ENCODE assay signal across 20 mouse cellular contexts in genomic region chr2:112470961-112471381, GRCm38 (mm10). TPM values are rescaled to one million over a fixed set of nuclear protein-coding genes. Genes with fewer than 3 reads are reported as not detected.
DNase-seq lines count a peak whose midpoint lies in the region; ATAC-seq and TF ChIP-seq lines count a peak whose summit lies in the region.
"Had no signal": no experiment of that assay in that cellular context is flagged by ENCODE, and none has a peak within 500 bp of the region (broad histone marks: within the 10 kb centered on the region; RNA-seq: fewer than 3 reads in every experiment).

No protein-coding gene starts in this region.

- no peak for TF ChIP-seq POLR2A in heart, adult 2 months (IDR thresholded peaks at IDR 0.05; ENCODE audit: insufficient read depth, low read depth, low read length)

- intact Hi-C loops in heart, adult 2 months (cut with DNase I), result no loop called here
- intact Hi-C loops in heart, postnatal 36 days (cut with DNase I), result no loop called here
- intact Hi-C loops in left cerebral cortex, adult 2 months (cut with DNase I), result no loop called here
- intact Hi-C loops in left cerebral cortex, postnatal 36 days (cut with DNase I), result no loop called here

- ATAC-seq in midbrain, embryonic 14.5 days (ENCODE audit: low FRiP score, low TSS enrichment), result no peak
- ATAC-seq: intestine, embryonic 15.5 days had no signal

- 49% methylated on average over 5 of the region's 5 CpGs for WGBS in heart, adult 2 months
- WGBS in midbrain, embryonic 14.5 days, result 28% methylated on average over 5 of the region's 5 CpGs

- H3K36me3 ChIP-seq in heart, adult 2 months (ENCODE audit: control insufficient read depth, insufficient read depth, low read length), result no peaks in the 10 kb centered on the region
- H3K36me3 ChIP-seq in midbrain, embryonic 14.5 days (ENCODE audit: control insufficient read depth, insufficient read depth, low read length), result peaks cover 27% of the 10 kb centered on the region

- no peak overlapping the region for H3K4me3 ChIP-seq in heart, adult 2 months
- H3K4me3 ChIP-seq in left cerebral cortex, adult 2 months, result no peak overlapping the region
- H3K4me3 ChIP-seq in midbrain, embryonic 14.5 days (replicated peaks; ENCODE audit: low read depth, low read length), result no peak overlapping the region
- H3K4me3 ChIP-seq: embryonic facial prominence, embryonic 15.5 days; intestine, embryonic 15.5 days had no signal

- H3K9me3 ChIP-seq in midbrain, embryonic 14.5 days (ENCODE audit: control insufficient read depth, low read length), result no peaks in the 10 kb centered on the region
- H3K9me3 ChIP-seq: embryonic facial prominence, embryonic 15.5 days; intestine, embryonic 15.5 days had no signal

- no peaks in the 10 kb centered on the region for H3K27me3 ChIP-seq in heart, adult 2 months (ENCODE audit: control insufficient read depth, insufficient read depth, low read length)
- H3K27me3 ChIP-seq in midbrain, embryonic 14.5 days (ENCODE audit: control insufficient read depth, insufficient read depth, low read length), result no peaks in the 10 kb centered on the region
- H3K27me3 ChIP-seq: embryonic facial prominence, embryonic 15.5 days; intestine, embryonic 15.5 days had no signal

- no peak overlapping the region for H3K9ac ChIP-seq in heart, adult 2 months (ENCODE audit: low read depth, low read length)
- H3K9ac ChIP-seq in midbrain, embryonic 14.5 days (replicated peaks; ENCODE audit: low read length), result no peak overlapping the region
- H3K9ac ChIP-seq: embryonic facial prominence, embryonic 15.5 days; intestine, embryonic 15.5 days; lung, embryonic 14.5 days had no signal

- no peak for TF ChIP-seq CTCF in heart, adult 2 months (IDR thresholded peaks at IDR 0.05)
- no peak for TF ChIP-seq CTCF in left cerebral cortex, adult 2 months (IDR thresholded peaks at IDR 0.05)

- peak in 1 of 2 experiments; percentile 18 for DNase-seq in heart, adult 2 months
- DNase-seq in heart, postnatal 36 days, result no peak
- DNase-seq in left cerebral cortex, adult 2 months (ENCODE audit: extremely low spot score in 1 of 2, low spot score in 2 of 2), result no peak
- DNase-seq in left cerebral cortex, postnatal 36 days (ENCODE audit: low spot score in 2 of 2), result no peak
- peak; percentile 26 for DNase-seq in midbrain, embryonic 14.5 days
- DNase-seq in skeletal muscle tissue, adult 2 months (ENCODE audit: low read depth, low spot score), result peak; percentile 24
- no peak for DNase-seq in frontal cortex, postnatal 25 days (ENCODE audit: low spot score in 2 of 2)
- DNase-seq: adrenal gland, adult 2 months; cerebellum, adult 2 months; gastrocnemius, postnatal 10 days; lung, embryonic 14.5 days; right cerebral cortex, postnatal 25 days had no signal

- peak overlapping the region; percentile 38 for H3K27ac ChIP-seq in heart, adult 2 months
- peak overlapping the region; percentile 71; the same call in 1 of the 2 replicates for H3K27ac ChIP-seq in left cerebral cortex, adult 2 months
- no peak overlapping the region for H3K27ac ChIP-seq in midbrain, embryonic 14.5 days (replicated peaks; ENCODE audit: low read depth, low read length)
- H3K27ac ChIP-seq: embryonic facial prominence, embryonic 15.5 days; intestine, embryonic 15.5 days; macrophage had no signal

- H3K79me2 ChIP-seq in heart, adult 2 months (replicated peaks; ENCODE audit: control insufficient read depth, insufficient read depth, low read length), result no peaks in the 10 kb centered on the region

- peaks cover 3% of the 10 kb centered on the region for H3K4me1 ChIP-seq in heart, adult 2 months (ENCODE audit: control insufficient read depth, insufficient read depth, low read length)
- no peaks in the 10 kb centered on the region for H3K4me1 ChIP-seq in midbrain, embryonic 14.5 days (ENCODE audit: control insufficient read depth, insufficient read depth, low read length)
- H3K4me1 ChIP-seq: embryonic facial prominence, embryonic 15.5 days; intestine, embryonic 15.5 days had no signal

- H3K4me2 ChIP-seq in midbrain, embryonic 14.5 days (ENCODE audit: low read length), result no peak overlapping the region
- H3K4me2 ChIP-seq: embryonic facial prominence, embryonic 15.5 days; intestine, embryonic 15.5 days; lung, embryonic 14.5 days had no signal

- no peak for TF ChIP-seq EP300 in heart, adult 2 months (IDR thresholded peaks at IDR 0.05; ENCODE audit: insufficient read depth, low read depth, low read length)

RNA-seq across cellular contexts. Expression of gene Chrm5, which starts 9.6 kb away (rescaled TPM):
- not detected for total RNA-seq in heart, adult 2 months (2021)
- polyA plus RNA-seq in heart, adult 2 months (2012; rRNA removed), result not detected in 2 replicates
- total RNA-seq in heart, postnatal 36 days (2021), result not detected
- 1 to 10 TPM; 1.7 to 2.5 TPM for total RNA-seq in left cerebral cortex, adult 2 months (2021)
- total RNA-seq in left cerebral cortex, postnatal 36 days (2021), result 1 to 10 TPM in 1 of 2 experiments, under 1 TPM in 1; 0.44 to 1.5 TPM
- polyA plus RNA-seq in midbrain, embryonic 14.5 days (2014; fragmentation: Nextera tagmentation; extraction: Ambion mirVana), result 0.30 and 0.93 TPM in 2 replicates
- total RNA-seq: adrenal gland, adult 2 months; common myeloid progenitor, adult 5-6 weeks; liver, adult 2 months had no signal
- polyA plus RNA-seq: adrenal gland, adult 2 months; C2C12; embryonic facial prominence, embryonic 15.5 days; liver, adult 2 months; lung, embryonic 14.5 days; macrophage; testis, adult 2 months; urinary bladder, adult 2 months had no signal

RNA-seq across cellular contexts. Expression of gene Emc7, which starts 16.2 kb away (rescaled TPM):
- total RNA-seq in heart, adult 2 months (2021), result 10 to 100 TPM; 14.3 to 17.7 TPM
- 6.6 and 11.7 TPM in 2 replicates for polyA plus RNA-seq in heart, adult 2 months (2012; rRNA removed)
- 10 to 100 TPM; 16.2 to 16.8 TPM for total RNA-seq in heart, postnatal 36 days (2021)
- total RNA-seq in left cerebral cortex, adult 2 months (2021), result 10 to 100 TPM; 47.1 to 52.2 TPM
- 10 to 100 TPM; 46.7 to 50.5 TPM for total RNA-seq in left cerebral cortex, postnatal 36 days (2021)
- polyA plus RNA-seq in midbrain, embryonic 14.5 days (2014; fragmentation: Nextera tagmentation; extraction: Ambion mirVana), result 18.3 and 19.1 TPM in 2 replicates

RNA-seq across cellular contexts. Expression of gene Aven, which starts 21.8 kb away (rescaled TPM):
- total RNA-seq in heart, adult 2 months (2021), result 10 to 100 TPM; 16.9 to 18.4 TPM
- 5.8 and 10.5 TPM in 2 replicates for polyA plus RNA-seq in heart, adult 2 months (2012; rRNA removed)
- 10 to 100 TPM; 16.5 to 20.6 TPM for total RNA-seq in heart, postnatal 36 days (2021)
- total RNA-seq in left cerebral cortex, adult 2 months (2021), result 10 to 100 TPM in 1 of 2 experiments, 1 to 10 TPM in 1; 9.8 to 11.2 TPM
- 10 to 100 TPM; 11.1 to 12.6 TPM for total RNA-seq in left cerebral cortex, postnatal 36 days (2021)
- 3.2 and 4.5 TPM in 2 replicates for polyA plus RNA-seq in midbrain, embryonic 14.5 days (2014; fragmentation: Nextera tagmentation; extraction: Ambion mirVana)

Comparison
In these comparisons a context has a peak if more than half of its experiments do, and no peak if none do; other contexts are left out.
1. DNase-seq: peak in midbrain, embryonic 14.5 days (single experiment) and skeletal muscle tissue, adult 2 months (single experiment); none in heart, postnatal 36 days (0 of 2), left cerebral cortex, adult 2 months (0 of 2), left cerebral cortex, postnatal 36 days (0 of 2) and frontal cortex, postnatal 25 days (0 of 2).